In the genomic region with DNA sequence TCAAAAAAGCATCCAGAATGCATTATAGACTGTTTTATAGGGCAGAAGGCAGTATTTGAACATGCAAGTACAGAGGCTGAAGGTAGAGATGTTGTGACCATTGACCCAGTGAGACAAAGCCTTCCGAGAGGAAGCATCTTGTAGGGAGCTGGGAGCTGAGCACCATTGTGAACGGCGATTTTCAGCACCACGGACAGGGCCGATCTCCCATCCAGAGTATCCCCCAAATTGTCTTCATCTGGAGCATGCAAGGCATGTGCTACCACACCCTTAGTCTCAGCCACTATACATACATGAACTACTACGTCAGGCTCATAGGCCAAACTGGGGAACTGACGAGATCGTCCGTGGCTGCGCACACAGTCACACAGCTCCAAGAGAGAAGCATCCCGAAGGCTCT, we compare ENCODE assay signal across 16 mouse cellular contexts. TPM values are rescaled to one million over a fixed set of nuclear protein-coding genes. Genes with fewer than 3 reads are reported as not detected.
DNase-seq lines count a peak whose midpoint lies in the region; ATAC-seq and TF ChIP-seq lines count a peak whose summit lies in the region.
"Had no signal": no experiment of that assay in that cellular context is flagged by ENCODE, and none has a peak within 500 bp of the region (broad histone marks: within the 10 kb centered on the region; RNA-seq: fewer than 3 reads in every experiment).

No protein-coding gene starts in this region.

- no peak for ATAC-seq in lung, embryonic 14.5 days (ENCODE audit: insufficient read depth)
- ATAC-seq in midbrain, embryonic 15.5 days (replicated peaks), result no peak

- no peak overlapping the region for H3K4me2 ChIP-seq in lung, embryonic 14.5 days
- no peak overlapping the region for H3K4me2 ChIP-seq in midbrain, embryonic 15.5 days
- H3K4me2 ChIP-seq: heart, embryonic 13.5 days; liver, embryonic 15.5 days; midbrain, embryonic 12.5 days had no signal

- TF ChIP-seq CTCF in lung, embryonic 14.5 days (IDR thresholded peaks at IDR 0.05; ENCODE audit: low read depth), result no peak

- no peak overlapping the region for H3K4me3 ChIP-seq in lung, embryonic 14.5 days (ENCODE audit: low read depth, low read length)
- H3K4me3 ChIP-seq in heart, embryonic 10.5 days, result no peak overlapping the region
- no peak overlapping the region for H3K4me3 ChIP-seq in midbrain, embryonic 15.5 days
- H3K4me3 ChIP-seq: heart, embryonic 13.5 days; liver, embryonic 15.5 days; midbrain, embryonic 12.5 days had no signal

- WGBS in lung, embryonic 14.5 days, result 39% methylated on average over 11 of the region's 11 CpGs
- 36% methylated on average over 11 of the region's 11 CpGs for WGBS in heart, embryonic 10.5 days
- 49% methylated on average over 11 of the region's 11 CpGs for WGBS in midbrain, embryonic 15.5 days

- H3K9me3 ChIP-seq in lung, embryonic 14.5 days (ENCODE audit: low read depth, low read length), result no peaks in the 10 kb centered on the region
- no peaks in the 10 kb centered on the region for H3K9me3 ChIP-seq in heart, embryonic 10.5 days
- no peaks in the 10 kb centered on the region for H3K9me3 ChIP-seq in midbrain, embryonic 15.5 days
- H3K9me3 ChIP-seq: heart, embryonic 13.5 days; liver, embryonic 15.5 days; midbrain, embryonic 12.5 days had no signal

- H3K4me1 ChIP-seq in lung, embryonic 14.5 days (ENCODE audit: insufficient read depth), result no peaks in the 10 kb centered on the region
- H3K4me1 ChIP-seq in heart, embryonic 10.5 days, result peaks cover 13% of the 10 kb centered on the region
- no peaks in the 10 kb centered on the region for H3K4me1 ChIP-seq in midbrain, embryonic 15.5 days
- H3K4me1 ChIP-seq: liver, embryonic 15.5 days; midbrain, embryonic 12.5 days had no signal

- peak; percentile 40 for DNase-seq in adrenal gland, postnatal 25 days
- no peak for DNase-seq in adrenal gland, postnatal 4 days (ENCODE audit: low spot score in 2 of 2)
- DNase-seq in lung, embryonic 14.5 days, result peak; percentile 80
- DNase-seq in lung, postnatal 4 days, result no peak
- peak; percentile 32 for DNase-seq in embryo, embryonic 11.5 days (ENCODE audit: low read depth, low spot score)
- DNase-seq in retina, embryonic 14.5 days (ENCODE audit: low spot score), result peak; percentile 56
- DNase-seq in heart, embryonic 10.5 days (ENCODE audit: low spot score), result no peak
- DNase-seq: B cell, adult 2 months; spleen, adult 18-20 months; thymus, adult 18-20 months had no signal

- no peaks in the 10 kb centered on the region for H3K27me3 ChIP-seq in lung, embryonic 14.5 days (ENCODE audit: insufficient read depth, low read length)
- H3K27me3 ChIP-seq in heart, embryonic 10.5 days (ENCODE audit: insufficient read depth, poor library complexity, severe bottlenecking), result no peaks in the 10 kb centered on the region
- no peaks in the 10 kb centered on the region for H3K27me3 ChIP-seq in midbrain, embryonic 15.5 days (replicated peaks)
- H3K27me3 ChIP-seq: liver, embryonic 15.5 days; midbrain, embryonic 12.5 days had no signal

- no peak overlapping the region for H3K27ac ChIP-seq in lung, embryonic 14.5 days (ENCODE audit: low read depth)
- no peak overlapping the region for H3K27ac ChIP-seq in heart, embryonic 10.5 days
- H3K27ac ChIP-seq in midbrain, embryonic 15.5 days, result no peak overlapping the region
- H3K27ac ChIP-seq: heart, embryonic 13.5 days; liver, embryonic 15.5 days; midbrain, embryonic 12.5 days had no signal

- H3K9ac ChIP-seq in lung, embryonic 14.5 days, result no peak overlapping the region
- no peak overlapping the region for H3K9ac ChIP-seq in midbrain, embryonic 15.5 days
- H3K9ac ChIP-seq: heart, embryonic 13.5 days; liver, embryonic 15.5 days; midbrain, embryonic 12.5 days had no signal

- H3K36me3 ChIP-seq in lung, embryonic 14.5 days (ENCODE audit: insufficient read depth), result no peaks in the 10 kb centered on the region
- H3K36me3 ChIP-seq in heart, embryonic 10.5 days, result no peaks in the 10 kb centered on the region
- no peaks in the 10 kb centered on the region for H3K36me3 ChIP-seq in midbrain, embryonic 15.5 days (replicated peaks)
- H3K36me3 ChIP-seq: heart, embryonic 13.5 days; liver, embryonic 15.5 days; midbrain, embryonic 12.5 days had no signal

RNA-seq across cellular contexts. Expression of a gene that starts 16.4 kb away (rescaled TPM):
- 44.6 and 50.5 TPM in 2 replicates for total RNA-seq in adrenal gland, postnatal 25 days (2021)
- total RNA-seq in adrenal gland, postnatal 4 days (2021), result 10 to 100 TPM; 52.3 to 53.8 TPM
- 20.2 and 22.5 TPM in 2 replicates for polyA plus RNA-seq in lung, embryonic 14.5 days (2014; fragmentation: Nextera tagmentation; extraction: Ambion mirVana)
- polyA plus RNA-seq in heart, embryonic 10.5 days (2016; fragmentation: Nextera tagmentation; extraction: Ambion mirVana), result 13.6 and 18.5 TPM in 2 replicates
- 12.8 and 16.5 TPM in 2 replicates for polyA plus RNA-seq in midbrain, embryonic 15.5 days (2015; fragmentation: Nextera tagmentation; extraction: Ambion mirVana)

RNA-seq across cellular contexts. Expression of a gene that starts 20.6 kb away (rescaled TPM):
- total RNA-seq in adrenal gland, postnatal 25 days (2021), result 41.0 and 43.3 TPM in 2 replicates
- 10 to 100 TPM; 39.5 to 46.6 TPM for total RNA-seq in adrenal gland, postnatal 4 days (2021)
- 40.0 and 42.4 TPM in 2 replicates for polyA plus RNA-seq in lung, embryonic 14.5 days (2014; fragmentation: Nextera tagmentation; extraction: Ambion mirVana)
- 40.8 and 44.9 TPM in 2 replicates for polyA plus RNA-seq in heart, embryonic 10.5 days (2016; fragmentation: Nextera tagmentation; extraction: Ambion mirVana)
- polyA plus RNA-seq in midbrain, embryonic 15.5 days (2015; fragmentation: Nextera tagmentation; extraction: Ambion mirVana), result 20.2 and 22.7 TPM in 2 replicates

RNA-seq across cellular contexts. Expression of a gene that starts 28.4 kb away (rescaled TPM):
- not detected in 2 replicates for total RNA-seq in adrenal gland, postnatal 25 days (2021)
- under 1 TPM; 0.39 to 0.56 TPM for total RNA-seq in adrenal gland, postnatal 4 days (2021)
- polyA plus RNA-seq in lung, embryonic 14.5 days (2014; fragmentation: Nextera tagmentation; extraction: Ambion mirVana), result not detected in 2 replicates
- polyA plus RNA-seq in heart, embryonic 10.5 days (2016; fragmentation: Nextera tagmentation; extraction: Ambion mirVana), result 124 and 308 TPM in 2 replicates
- polyA plus RNA-seq in midbrain, embryonic 15.5 days (2015; fragmentation: Nextera tagmentation; extraction: Ambion mirVana), result not detected in 2 replicates
- total RNA-seq: layer of hippocampus, adult 8-10 months; neutrophil, adult 5-6 weeks had no signal
- polyA plus RNA-seq: liver, embryonic 15.5 days; midbrain, embryonic 12.5 days had no signal

RNA-seq across cellular contexts. Expression of a gene that starts 43.4 kb away (rescaled TPM):
- not detected in 2 replicates for total RNA-seq in adrenal gland, postnatal 25 days (2021)
- total RNA-seq in adrenal gland, postnatal 4 days (2021), result not detected
- polyA plus RNA-seq in lung, embryonic 14.5 days (2014; fragmentation: Nextera tagmentation; extraction: Ambion mirVana), result 17.4 TPM in 1 of 2 replicates, not detected in the other
- 2,404 and 4,482 TPM in 2 replicates for polyA plus RNA-seq in heart, embryonic 10.5 days (2016; fragmentation: Nextera tagmentation; extraction: Ambion mirVana)
- polyA plus RNA-seq in midbrain, embryonic 15.5 days (2015; fragmentation: Nextera tagmentation; extraction: Ambion mirVana), result 3.6 and 6.4 TPM in 2 replicates
- total RNA-seq: neutrophil, adult 5-6 weeks had no signal

RNA-seq across cellular contexts. Expression of a gene that starts 52.6 kb away (rescaled TPM):
- total RNA-seq in adrenal gland, postnatal 25 days (2021), result 151 and 217 TPM in 2 replicates
- total RNA-seq in adrenal gland, postnatal 4 days (2021), result 100 to 1,000 TPM; 140 to 144 TPM
- polyA plus RNA-seq in lung, embryonic 14.5 days (2014; fragmentation: Nextera tagmentation; extraction: Ambion mirVana), result 31.7 and 32.6 TPM in 2 replicates
- 65.7 and 126 TPM in 2 replicates for polyA plus RNA-seq in heart, embryonic 10.5 days (2016; fragmentation: Nextera tagmentation; extraction: Ambion mirVana)
- polyA plus RNA-seq in midbrain, embryonic 15.5 days (2015; fragmentation: Nextera tagmentation; extraction: Ambion mirVana), result 101 and 104 TPM in 2 replicates

Comparison
In these comparisons a context has a peak if more than half of its experiments do, and no peak if none do; other contexts are left out.
1. DNase-seq: peak in adrenal gland, postnatal 25 days (single experiment), lung, embryonic 14.5 days (single experiment), embryo, embryonic 11.5 days (single experiment) and retina, embryonic 14.5 days (single experiment); none in adrenal gland, postnatal 4 days (0 of 2), lung, postnatal 4 days (0 of 2) and heart, embryonic 10.5 days (single experiment).
2. RNA of a gene that starts 28.4 kb away (polyA plus RNA-seq): 124 to 308 TPM in heart, embryonic 10.5 days; not detected in midbrain, embryonic 15.5 days and not detected in lung, embryonic 14.5 days; every median in the first group is over 100 times any median in the second.